Mouse (Mus musculus): Measurements from ENCODE around the gene Idh3a. TPM values are rescaled to one million over a fixed set of nuclear protein-coding genes. Genes with fewer than 3 reads are reported as not detected.

Idh3a gene
- total and polyA plus RNA-seq, 3 experiments = 367 to 582 (median 507) TPM

DNA sequence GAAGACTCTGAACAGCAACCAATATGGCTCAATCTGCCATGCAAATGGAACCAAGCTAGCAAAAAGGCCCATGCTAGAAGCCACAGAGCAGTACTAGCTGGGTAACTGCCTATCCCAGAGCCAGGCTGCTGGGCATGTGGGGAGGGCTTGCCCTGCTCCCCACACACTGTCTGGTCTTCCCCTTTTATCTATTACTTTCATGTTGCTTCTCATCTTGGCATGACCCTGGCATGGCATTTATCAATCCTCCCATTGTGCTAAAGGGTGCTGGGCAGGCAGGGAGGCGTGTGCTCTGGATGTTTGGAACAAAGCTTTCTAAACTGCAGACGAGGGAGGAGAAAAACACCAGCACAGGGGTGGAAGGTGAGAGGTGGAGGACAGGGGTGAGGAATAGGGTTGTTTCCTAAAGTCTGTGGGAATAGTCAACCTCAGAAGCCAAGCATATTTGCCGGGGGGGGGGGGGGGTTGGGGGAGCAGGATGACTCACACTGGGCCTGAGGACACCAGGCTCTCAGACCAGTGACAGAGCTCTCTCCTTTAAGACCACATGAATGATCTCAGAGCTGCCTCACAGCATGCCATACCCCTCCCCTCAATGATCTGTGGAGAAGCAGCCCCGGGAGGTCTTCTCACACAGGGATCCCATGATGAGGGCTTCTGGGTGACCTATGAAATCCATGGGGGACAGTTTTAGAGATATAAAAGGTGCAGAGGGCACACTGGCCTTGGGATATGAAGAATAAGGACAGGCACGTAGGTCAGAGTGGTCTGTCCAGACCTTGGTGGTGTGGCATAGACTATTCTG is 51.6 kb downstream of the Idh3a start:
- H3K4me3 ChIP-seq = no peak overlapping the region
- H3K4me1 ChIP-seq (ENCODE audit: control insufficient read depth, insufficient read depth, low read length) = no peaks in the 10 kb centered on the region
- intact Hi-C loops (cut with DNase I) = no loop called here
- DNase-seq = no peak
- no peaks in the 10 kb centered on the region for H3K36me3 ChIP-seq (ENCODE audit: control insufficient read depth, insufficient read depth, low read length)
- no peaks in the 10 kb centered on the region for H3K79me2 ChIP-seq (replicated peaks; ENCODE audit: control insufficient read depth, insufficient read depth, low read length)
- no peak overlapping the region for H3K27ac ChIP-seq
- no peaks in the 10 kb centered on the region for H3K27me3 ChIP-seq (ENCODE audit: control insufficient read depth, insufficient read depth, low read length)
- no peak overlapping the region for H3K9ac ChIP-seq (ENCODE audit: low read depth, low read length)
- TF ChIP-seq CTCF (IDR thresholded peaks at IDR 0.05) = no peak
- TF ChIP-seq POLR2A (IDR thresholded peaks at IDR 0.05; ENCODE audit: insufficient read depth, low read depth, low read length) = no peak
- TF ChIP-seq EP300 (IDR thresholded peaks at IDR 0.05; ENCODE audit: insufficient read depth, low read depth, low read length) = no peak
- 55% methylated on average over 5 of the region's 5 CpGs for WGBS

DNA sequence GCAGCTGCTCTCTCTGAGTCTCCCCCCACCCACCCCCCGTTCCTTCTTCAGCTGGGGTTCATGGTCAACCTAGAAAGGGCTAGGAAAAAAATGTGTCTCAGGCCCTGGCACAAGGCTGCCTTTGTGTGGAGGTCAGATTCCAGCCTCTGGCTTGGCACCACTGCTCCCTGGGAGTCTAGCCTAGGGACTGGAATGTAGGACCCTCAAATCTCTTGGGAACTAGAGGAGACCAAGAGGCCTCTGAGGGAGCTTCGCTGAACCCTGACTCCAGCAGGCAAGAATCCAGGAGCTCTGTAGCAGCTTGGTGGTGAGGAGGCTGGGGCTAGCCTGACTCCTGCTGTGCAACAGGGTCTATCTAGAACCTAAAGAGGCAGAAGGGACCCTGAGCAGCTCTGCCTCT is 53.1 kb downstream of the Idh3a start:
- intact Hi-C loops (cut with DNase I) = no loop called here
- no peaks in the 10 kb centered on the region for H3K4me1 ChIP-seq (ENCODE audit: control insufficient read depth, insufficient read depth, low read length)
- H3K4me3 ChIP-seq = no peak overlapping the region
- no peak overlapping the region for H3K27ac ChIP-seq
- no peaks in the 10 kb centered on the region for H3K79me2 ChIP-seq (replicated peaks; ENCODE audit: control insufficient read depth, insufficient read depth, low read length)
- H3K36me3 ChIP-seq (ENCODE audit: control insufficient read depth, insufficient read depth, low read length) = no peaks in the 10 kb centered on the region
- TF ChIP-seq POLR2A (IDR thresholded peaks at IDR 0.05; ENCODE audit: insufficient read depth, low read depth, low read length) (no peak), CTCF (IDR thresholded peaks at IDR 0.05) (no peak), EP300 (IDR thresholded peaks at IDR 0.05; ENCODE audit: insufficient read depth, low read depth, low read length) (no peak)
- H3K9ac ChIP-seq (ENCODE audit: low read depth, low read length) = no peak overlapping the region
- no peaks in the 10 kb centered on the region for H3K27me3 ChIP-seq (ENCODE audit: control insufficient read depth, insufficient read depth, low read length)
- DNase-seq = no peak
- 38% methylated on average over 2 of the region's 2 CpGs for WGBS

DNA sequence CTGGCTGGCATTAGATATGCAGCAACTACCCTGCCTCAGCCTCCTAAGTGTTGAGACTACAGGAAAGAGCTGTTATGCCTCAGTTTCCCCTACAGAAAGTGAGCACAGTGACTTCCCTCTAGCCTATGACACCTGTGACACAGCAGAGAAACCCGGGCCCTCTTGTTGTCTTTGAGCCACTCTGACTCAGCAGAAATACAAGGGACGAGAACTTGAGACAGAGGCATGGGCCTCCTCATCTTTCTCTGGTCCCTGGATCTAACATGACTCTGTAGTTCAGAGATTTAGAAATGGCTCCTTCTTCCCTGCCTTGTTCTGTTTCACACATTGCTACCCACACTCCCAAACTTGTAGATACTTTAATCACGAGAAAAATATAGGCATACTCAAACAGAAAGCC is 55.4 kb downstream of the Idh3a start:
- Histone ChIP-seq H3K79me2 (replicated peaks; ENCODE audit: control insufficient read depth, insufficient read depth, low read length) (no peaks in the 10 kb centered on the region), H3K36me3 (ENCODE audit: control insufficient read depth, insufficient read depth, low read length) (no peaks in the 10 kb centered on the region), H3K4me3 (no peak overlapping the region), H3K27me3 (ENCODE audit: control insufficient read depth, insufficient read depth, low read length) (no peaks in the 10 kb centered on the region), H3K4me1 (ENCODE audit: control insufficient read depth, insufficient read depth, low read length) (no peaks in the 10 kb centered on the region), H3K27ac (no peak overlapping the region), H3K9ac (ENCODE audit: low read depth, low read length) (no peak overlapping the region)
- no peak for DNase-seq
- TF ChIP-seq POLR2A (IDR thresholded peaks at IDR 0.05; ENCODE audit: insufficient read depth, low read depth, low read length) (no peak), CTCF (IDR thresholded peaks at IDR 0.05) (no peak), EP300 (IDR thresholded peaks at IDR 0.05; ENCODE audit: insufficient read depth, low read depth, low read length) (no peak)
- intact Hi-C loops (cut with DNase I) = no loop called here
- 72% methylated on average over 3 of the region's 3 CpGs for WGBS

DNA sequence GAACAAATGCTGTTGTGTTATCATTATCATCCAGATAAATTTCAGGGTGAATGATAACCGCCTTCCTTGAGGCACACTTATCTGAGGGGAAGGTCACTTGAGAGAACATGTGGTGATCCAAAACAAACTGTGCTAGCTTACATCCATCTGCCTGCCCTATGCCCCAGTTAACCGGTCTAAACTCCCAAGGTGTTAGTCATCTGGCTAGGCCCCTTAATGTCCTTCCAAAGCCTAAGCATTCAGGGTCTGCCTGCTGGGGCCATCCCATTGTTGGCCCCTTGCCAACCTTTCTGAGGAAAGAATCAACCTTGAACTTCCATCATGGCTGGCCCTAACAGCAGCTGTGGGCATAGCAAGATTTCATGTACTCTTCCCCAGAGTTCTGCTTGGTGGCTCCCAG is 56.0 kb downstream of the Idh3a start:
- TF ChIP-seq POLR2A (IDR thresholded peaks at IDR 0.05; ENCODE audit: insufficient read depth, low read depth, low read length) (no peak), EP300 (IDR thresholded peaks at IDR 0.05; ENCODE audit: insufficient read depth, low read depth, low read length) (no peak), CTCF (IDR thresholded peaks at IDR 0.05) (no peak)
- Histone ChIP-seq H3K27me3 (ENCODE audit: control insufficient read depth, insufficient read depth, low read length) (no peaks in the 10 kb centered on the region), H3K9ac (ENCODE audit: low read depth, low read length) (no peak overlapping the region), H3K27ac (no peak overlapping the region), H3K79me2 (replicated peaks; ENCODE audit: control insufficient read depth, insufficient read depth, low read length) (no peaks in the 10 kb centered on the region), H3K4me1 (ENCODE audit: control insufficient read depth, insufficient read depth, low read length) (no peaks in the 10 kb centered on the region), H3K36me3 (ENCODE audit: control insufficient read depth, insufficient read depth, low read length) (no peaks in the 10 kb centered on the region), H3K4me3 (no peak overlapping the region)
- WGBS = 57% methylated on average over 2 of the region's 2 CpGs
- intact Hi-C loops (cut with DNase I) = no loop called here
- DNase-seq = no peak

DNA sequence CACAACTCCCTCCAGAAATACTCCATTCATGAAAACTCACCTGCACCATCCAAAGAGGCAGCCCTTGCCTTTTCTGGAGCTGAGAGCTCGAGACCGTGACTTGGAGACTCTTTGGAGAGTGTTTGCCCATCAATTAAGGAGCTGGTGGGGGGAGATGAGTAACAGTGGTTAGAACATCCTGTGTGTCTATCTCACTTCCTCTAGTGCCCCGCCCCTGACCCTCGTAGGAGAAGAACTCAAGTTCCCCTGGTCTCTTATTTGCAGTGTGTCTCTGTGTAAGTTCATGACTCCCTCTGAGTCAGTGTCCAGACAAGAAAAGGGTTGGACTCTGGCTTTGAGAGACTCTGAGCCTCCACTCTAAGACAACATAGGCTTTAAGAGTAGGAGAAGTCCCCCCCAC is 56.4 kb downstream of the Idh3a start:
- no peak for TF ChIP-seq POLR2A (IDR thresholded peaks at IDR 0.05; ENCODE audit: insufficient read depth, low read depth, low read length)
- DNase-seq = no peak
- Histone ChIP-seq H3K4me1 (ENCODE audit: control insufficient read depth, insufficient read depth, low read length) (no peaks in the 10 kb centered on the region), H3K4me3 (no peak overlapping the region), H3K27me3 (ENCODE audit: control insufficient read depth, insufficient read depth, low read length) (no peaks in the 10 kb centered on the region), H3K9ac (ENCODE audit: low read depth, low read length) (no peak overlapping the region), H3K79me2 (replicated peaks; ENCODE audit: control insufficient read depth, insufficient read depth, low read length) (no peaks in the 10 kb centered on the region), H3K36me3 (ENCODE audit: control insufficient read depth, insufficient read depth, low read length) (no peaks in the 10 kb centered on the region), H3K27ac (no peak overlapping the region)
- intact Hi-C loops (cut with DNase I) = no loop called here
- 61% methylated on average over 4 of the region's 4 CpGs for WGBS

DNA sequence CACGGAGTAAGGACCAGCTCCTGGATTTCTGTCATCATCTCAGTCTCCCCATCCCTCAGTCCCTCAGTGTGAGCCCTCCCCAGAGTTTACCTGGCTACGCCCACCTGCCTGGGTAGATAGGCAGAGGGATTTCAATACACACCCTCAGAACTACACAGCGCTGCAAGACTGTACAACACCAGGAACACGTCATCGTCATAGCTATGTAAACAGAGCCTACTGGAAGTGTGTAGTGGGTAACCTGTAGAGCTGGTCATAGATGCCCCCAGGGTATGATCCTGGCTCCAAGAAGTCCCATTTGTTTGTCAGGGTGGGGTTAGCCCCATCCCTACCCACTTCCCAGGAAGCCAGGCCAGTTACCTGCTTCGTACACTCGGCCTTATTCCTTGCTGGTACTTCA is 57.0 kb downstream of the Idh3a start:
- Histone ChIP-seq H3K27me3 (ENCODE audit: control insufficient read depth, insufficient read depth, low read length) (no peaks in the 10 kb centered on the region), H3K9ac (ENCODE audit: low read depth, low read length) (no peak overlapping the region), H3K4me1 (ENCODE audit: control insufficient read depth, insufficient read depth, low read length) (no peaks in the 10 kb centered on the region), H3K36me3 (ENCODE audit: control insufficient read depth, insufficient read depth, low read length) (no peaks in the 10 kb centered on the region), H3K4me3 (no peak overlapping the region), H3K79me2 (replicated peaks; ENCODE audit: control insufficient read depth, insufficient read depth, low read length) (no peaks in the 10 kb centered on the region), H3K27ac (no peak overlapping the region)
- TF ChIP-seq POLR2A (IDR thresholded peaks at IDR 0.05; ENCODE audit: insufficient read depth, low read depth, low read length) (no peak), CTCF (IDR thresholded peaks at IDR 0.05) (no peak), EP300 (IDR thresholded peaks at IDR 0.05; ENCODE audit: insufficient read depth, low read depth, low read length) (no peak)
- no peak for DNase-seq
- intact Hi-C loops (cut with DNase I) = no loop called here
- 91% methylated on average over 7 of the region's 7 CpGs for WGBS
